Mouse (Mus musculus): ENCODE data around the gene Dync1i2. TPM values are rescaled to one million over a fixed set of nuclear protein-coding genes. Genes with fewer than 3 reads are reported as not detected.

Gene Dync1i2
- polyA plus RNA-seq, 1 experiment from 2014 or later: 73.4 TPM

- Histone ChIP-seq H3K9ac (ENCODE audit: low read length) (no peak overlapping the region), H3K4me1 (ENCODE audit: control insufficient read depth in 2 of 2, insufficient read depth in 2 of 2, low read length in 2 of 2) (no peaks in the 10 kb centered on the region), H3K4me3 (ENCODE audit: control insufficient read depth in 1 of 2, insufficient read depth in 1 of 2, low read depth in 1 of 2, low read length in 2 of 2) (no peak overlapping the region), H3K36me3 (ENCODE audit: control insufficient read depth, insufficient read depth, low read length) (peaks cover 63% of the 10 kb centered on the region), H3K9me3 (ENCODE audit: control insufficient read depth, low read length) (no peaks in the 10 kb centered on the region), H3K4me2 (ENCODE audit: low read length) (no peak overlapping the region), H3K27me3 (ENCODE audit: control insufficient read depth, insufficient read depth, low read length) (no peaks in the 10 kb centered on the region), H3K27ac (replicated peaks in 1 of 2; ENCODE audit: control insufficient read depth in 1 of 2, insufficient read depth in 1 of 2, low read depth in 2 of 2, low read length in 2 of 2) (no peak overlapping the region)
- 87% methylated on average over 7 of the region's 7 CpGs for WGBS
- ATAC-seq (ENCODE audit: insufficient number of reproducible peaks, insufficient read depth, low FRiP score, low read depth): no peak
Observed at GRCm38 (mm10) chr2:71275734-71276133, 64.2 kb downstream of the Dync1i2 start.

- H3K27me3 ChIP-seq (ENCODE audit: control insufficient read depth, insufficient read depth, low read length): no peaks in the 10 kb centered on the region
- H3K27ac ChIP-seq (replicated peaks in 1 of 2; ENCODE audit: control insufficient read depth in 1 of 2, insufficient read depth in 1 of 2, low read depth in 2 of 2, low read length in 2 of 2): no peak overlapping the region
- 77% methylated on average over 23 of the region's 23 CpGs for WGBS
- no peaks in the 10 kb centered on the region for H3K4me1 ChIP-seq (ENCODE audit: control insufficient read depth in 2 of 2, insufficient read depth in 2 of 2, low read length in 2 of 2)
- H3K4me2 ChIP-seq (ENCODE audit: low read length): no peak overlapping the region
- no peak overlapping the region for H3K9ac ChIP-seq (ENCODE audit: low read length)
- peaks cover 84% of the 10 kb centered on the region for H3K36me3 ChIP-seq (ENCODE audit: control insufficient read depth, insufficient read depth, low read length)
- no peaks in the 10 kb centered on the region for H3K9me3 ChIP-seq (ENCODE audit: control insufficient read depth, low read length)
- no peak for ATAC-seq (ENCODE audit: insufficient number of reproducible peaks, insufficient read depth, low FRiP score, low read depth)
- H3K4me3 ChIP-seq (ENCODE audit: control insufficient read depth in 1 of 2, insufficient read depth in 1 of 2, low read depth in 1 of 2, low read length in 2 of 2): no peak overlapping the region
Observed at GRCm38 (mm10) chr2:71278791-71279775, 67.6 kb downstream of the Dync1i2 start.

- no peak overlapping the region for H3K9ac ChIP-seq (ENCODE audit: low read length)
- H3K4me2 ChIP-seq (ENCODE audit: low read length): no peak overlapping the region
- no peaks in the 10 kb centered on the region for H3K4me1 ChIP-seq (ENCODE audit: control insufficient read depth in 2 of 2, insufficient read depth in 2 of 2, low read length in 2 of 2)
- WGBS: 90% methylated on average over 1 of the region's 1 CpGs
- no peak overlapping the region for H3K4me3 ChIP-seq (ENCODE audit: control insufficient read depth in 1 of 2, insufficient read depth in 1 of 2, low read depth in 1 of 2, low read length in 2 of 2)
- no peak for ATAC-seq (ENCODE audit: insufficient number of reproducible peaks, insufficient read depth, low FRiP score, low read depth)
- H3K27ac ChIP-seq (replicated peaks in 1 of 2; ENCODE audit: control insufficient read depth in 1 of 2, insufficient read depth in 1 of 2, low read depth in 2 of 2, low read length in 2 of 2): no peak overlapping the region
- H3K27me3 ChIP-seq (ENCODE audit: control insufficient read depth, insufficient read depth, low read length): no peaks in the 10 kb centered on the region
- peaks cover 70% of the 10 kb centered on the region for H3K36me3 ChIP-seq (ENCODE audit: control insufficient read depth, insufficient read depth, low read length)
- no peaks in the 10 kb centered on the region for H3K9me3 ChIP-seq (ENCODE audit: control insufficient read depth, low read length)
Observed at GRCm38 (mm10) chr2:71281981-71282380, 70.5 kb downstream of the Dync1i2 start.

GRCm38 (mm10) chr2:71290107-71290775 is 78.7 kb downstream of the Dync1i2 start:
- H3K4me1 ChIP-seq (ENCODE audit: control insufficient read depth in 2 of 2, insufficient read depth in 2 of 2, low read length in 2 of 2): no peaks in the 10 kb centered on the region; a peak in 1 of 4 replicates
- ATAC-seq (ENCODE audit: insufficient number of reproducible peaks, insufficient read depth, low FRiP score, low read depth): no peak

GRCm38 (mm10) chr2:71291566-71291965 is 80.1 kb downstream of the Dync1i2 start:
- H3K9ac ChIP-seq (ENCODE audit: low read length): no peak overlapping the region
- 76% methylated on average over 5 of the region's 5 CpGs for WGBS
- no peak overlapping the region for H3K4me2 ChIP-seq (ENCODE audit: low read length)
- no peaks in the 10 kb centered on the region for H3K9me3 ChIP-seq (ENCODE audit: control insufficient read depth, low read length)
- no peak for ATAC-seq (ENCODE audit: insufficient number of reproducible peaks, insufficient read depth, low FRiP score, low read depth)
- no peak overlapping the region for H3K4me3 ChIP-seq (ENCODE audit: control insufficient read depth in 1 of 2, insufficient read depth in 1 of 2, low read depth in 1 of 2, low read length in 2 of 2)
- H3K27ac ChIP-seq (replicated peaks in 1 of 2; ENCODE audit: control insufficient read depth in 1 of 2, insufficient read depth in 1 of 2, low read depth in 2 of 2, low read length in 2 of 2): no peak overlapping the region
- H3K36me3 ChIP-seq (ENCODE audit: control insufficient read depth, insufficient read depth, low read length): peaks cover 68% of the 10 kb centered on the region
- H3K27me3 ChIP-seq (ENCODE audit: control insufficient read depth, insufficient read depth, low read length): no peaks in the 10 kb centered on the region
- H3K4me1 ChIP-seq (ENCODE audit: control insufficient read depth in 2 of 2, insufficient read depth in 2 of 2, low read length in 2 of 2): no peaks in the 10 kb centered on the region; a peak in 1 of 4 replicates

More at GRCm38 (mm10) chr2:71290107-71290775, 78.7 kb downstream of the Dync1i2 start:
- Histone ChIP-seq H3K27me3 (ENCODE audit: control insufficient read depth, insufficient read depth, low read length) (no peaks in the 10 kb centered on the region), H3K27ac (replicated peaks in 1 of 2; ENCODE audit: control insufficient read depth in 1 of 2, insufficient read depth in 1 of 2, low read depth in 2 of 2, low read length in 2 of 2) (no peak overlapping the region), H3K4me2 (ENCODE audit: low read length) (no peak overlapping the region), H3K4me3 (ENCODE audit: control insufficient read depth in 1 of 2, insufficient read depth in 1 of 2, low read depth in 1 of 2, low read length in 2 of 2) (no peak overlapping the region), H3K36me3 (ENCODE audit: control insufficient read depth, insufficient read depth, low read length) (peaks cover 64% of the 10 kb centered on the region), H3K9ac (ENCODE audit: low read length) (no peak overlapping the region), H3K9me3 (ENCODE audit: control insufficient read depth, low read length) (no peaks in the 10 kb centered on the region)
- 53% methylated on average over 6 of the region's 6 CpGs for WGBS

- Histone ChIP-seq H3K9me3 (ENCODE audit: control insufficient read depth, low read length) (no peaks in the 10 kb centered on the region), H3K4me1 (ENCODE audit: control insufficient read depth in 2 of 2, insufficient read depth in 2 of 2, low read length in 2 of 2) (no peaks in the 10 kb centered on the region; a peak in 1 of 4 replicates), H3K9ac (ENCODE audit: low read length) (no peak overlapping the region), H3K36me3 (ENCODE audit: control insufficient read depth, insufficient read depth, low read length) (peaks cover 70% of the 10 kb centered on the region), H3K4me2 (ENCODE audit: low read length) (no peak overlapping the region), H3K27me3 (ENCODE audit: control insufficient read depth, insufficient read depth, low read length) (no peaks in the 10 kb centered on the region), H3K4me3 (ENCODE audit: control insufficient read depth in 1 of 2, insufficient read depth in 1 of 2, low read depth in 1 of 2, low read length in 2 of 2) (no peak overlapping the region), H3K27ac (replicated peaks in 1 of 2; ENCODE audit: control insufficient read depth in 1 of 2, insufficient read depth in 1 of 2, low read depth in 2 of 2, low read length in 2 of 2) (no peak overlapping the region)
- ATAC-seq (ENCODE audit: insufficient number of reproducible peaks, insufficient read depth, low FRiP score, low read depth): no peak
- 82% methylated on average over 3 of the region's 3 CpGs for WGBS
Observed at GRCm38 (mm10) chr2:71293983-71294382, 82.5 kb downstream of the Dync1i2 start.

GRCm38 (mm10) chr2:71294489-71294888 is 83.0 kb downstream of the Dync1i2 start:
- Histone ChIP-seq H3K9me3 (ENCODE audit: control insufficient read depth, low read length) (no peaks in the 10 kb centered on the region), H3K36me3 (ENCODE audit: control insufficient read depth, insufficient read depth, low read length) (peaks cover 65% of the 10 kb centered on the region), H3K27ac (replicated peaks in 1 of 2; ENCODE audit: control insufficient read depth in 1 of 2, insufficient read depth in 1 of 2, low read depth in 2 of 2, low read length in 2 of 2) (no peak overlapping the region), H3K4me2 (ENCODE audit: low read length) (no peak overlapping the region), H3K4me3 (ENCODE audit: control insufficient read depth in 1 of 2, insufficient read depth in 1 of 2, low read depth in 1 of 2, low read length in 2 of 2) (no peak overlapping the region), H3K9ac (ENCODE audit: low read length) (no peak overlapping the region), H3K4me1 (ENCODE audit: control insufficient read depth in 2 of 2, insufficient read depth in 2 of 2, low read length in 2 of 2) (no peaks in the 10 kb centered on the region; a peak in 1 of 4 replicates), H3K27me3 (ENCODE audit: control insufficient read depth, insufficient read depth, low read length) (no peaks in the 10 kb centered on the region)
- ATAC-seq (ENCODE audit: insufficient number of reproducible peaks, insufficient read depth, low FRiP score, low read depth): no peak
- WGBS: 49% methylated on average over 7 of the region's 7 CpGs
